Mouse (Mus musculus): ENCODE data around the gene Rabggta.

Rabggta gene

DNA sequence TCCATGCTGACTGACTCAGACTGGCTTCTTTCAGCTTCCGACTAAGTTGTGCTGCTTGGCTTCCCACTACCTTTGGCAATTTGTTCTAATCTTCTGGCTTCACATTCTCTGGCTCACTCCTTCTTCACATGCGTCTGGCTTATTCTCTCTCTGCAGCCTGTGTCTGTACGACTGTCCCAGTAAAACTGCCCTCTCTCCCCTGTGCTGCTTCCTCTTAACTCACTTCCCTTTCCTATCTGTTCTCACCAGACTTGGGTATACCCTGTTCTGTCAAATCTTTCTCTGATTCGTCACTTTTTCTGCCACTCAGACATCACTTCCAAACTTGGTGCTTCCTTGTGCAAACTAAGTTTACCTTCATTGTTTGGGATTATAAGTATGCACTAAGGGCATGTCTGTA lies 24.8 kb downstream of the Rabggta start:
- peak; percentile 85 for DNase-seq (ENCODE audit: extremely low read depth, low read depth)

DNA sequence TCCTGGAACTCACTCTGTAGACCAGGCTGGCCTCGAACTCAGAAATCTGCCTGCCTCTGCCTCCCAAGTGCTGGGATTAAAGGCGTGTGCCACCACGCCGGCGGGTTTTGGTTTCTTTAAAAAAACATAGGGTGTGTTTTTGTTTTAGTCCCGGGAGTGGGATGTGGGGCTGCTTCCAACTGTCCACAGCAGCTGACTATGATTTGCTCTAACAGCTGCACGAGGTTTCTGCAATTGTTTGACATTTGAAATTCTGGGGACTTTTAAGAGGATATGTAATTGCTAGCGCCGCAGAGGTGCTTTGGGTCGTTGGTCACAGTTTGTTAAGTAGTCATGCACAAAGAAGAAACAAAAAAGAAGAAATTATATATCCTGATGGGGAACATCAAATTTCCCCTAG lies 32.6 kb downstream of the Rabggta start:
- DNase-seq (ENCODE audit: extremely low read depth, low read depth), result no peak

DNA sequence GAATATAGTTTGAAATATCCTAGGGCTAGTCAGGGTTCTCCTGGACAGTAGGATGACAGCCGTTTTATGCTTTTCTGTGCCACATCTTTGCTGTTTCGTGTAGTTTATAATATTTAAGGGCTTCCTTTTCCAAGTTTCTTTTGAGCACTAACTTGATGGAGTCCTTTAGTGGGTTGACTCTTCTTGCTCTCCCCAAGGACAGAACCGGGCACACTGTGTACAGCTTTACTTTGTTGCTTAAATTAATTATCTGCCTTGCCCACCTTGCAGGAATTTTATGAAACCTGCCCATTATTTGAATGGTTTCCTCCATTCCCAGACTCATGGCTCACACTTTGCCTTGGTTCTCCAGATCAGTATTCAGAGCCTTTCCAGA lies 40.0 kb downstream of the Rabggta start:
- no peak for DNase-seq (ENCODE audit: extremely low read depth, low read depth)

DNA sequence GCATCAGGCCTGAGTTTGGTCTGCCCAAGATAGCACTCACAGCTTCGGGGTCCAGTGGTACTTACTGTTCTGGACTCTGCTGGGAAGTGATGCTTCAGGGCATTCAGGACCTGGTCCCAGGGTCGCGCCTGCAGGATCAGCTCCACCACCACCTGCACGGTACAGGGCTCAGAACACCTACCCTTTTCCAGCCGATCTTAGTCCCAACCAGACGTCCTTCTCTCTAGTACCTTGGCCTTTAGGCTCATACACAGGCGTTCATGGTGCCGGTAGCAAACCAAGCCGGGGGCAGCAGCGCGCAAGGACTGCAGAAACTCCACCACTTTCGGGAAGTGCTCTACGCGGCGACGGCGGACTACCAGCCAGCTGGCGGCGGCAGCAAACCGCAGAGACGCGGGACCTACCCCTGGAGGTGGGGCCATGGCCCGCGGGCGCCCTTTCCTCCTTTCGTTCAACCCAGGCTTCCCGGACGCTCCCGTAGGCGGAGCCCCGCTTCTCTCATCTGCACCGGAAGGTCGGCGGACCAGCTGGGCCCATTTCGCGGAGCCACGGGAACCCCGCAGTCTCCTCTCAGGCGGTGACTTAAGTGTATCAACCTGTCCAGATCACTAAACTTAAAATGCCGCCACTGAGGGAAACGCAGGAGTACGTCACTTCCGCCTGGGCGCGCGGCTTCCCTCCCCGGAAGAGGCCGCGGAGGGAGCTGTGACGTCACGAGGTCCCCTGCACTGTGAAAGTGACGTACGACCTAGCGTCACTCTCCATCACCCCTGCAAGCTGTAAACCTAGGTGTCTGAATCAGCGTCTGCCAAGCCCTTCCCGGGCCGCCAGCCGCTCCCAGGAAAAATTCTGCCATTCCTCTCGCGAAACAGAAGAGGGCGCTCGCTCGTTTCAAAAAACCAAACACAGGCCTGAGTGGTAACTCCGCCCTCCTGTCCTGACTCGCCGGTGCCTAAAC lies 40.6 kb downstream of the Rabggta start, which contains the start of gene Tinf2:
Gene Tinf2, minus strand, starts transcription at position 661 of the 958 bp plus-strand sequence.
- peak; percentile 94 for DNase-seq (ENCODE audit: extremely low read depth, low read depth)

DNA sequence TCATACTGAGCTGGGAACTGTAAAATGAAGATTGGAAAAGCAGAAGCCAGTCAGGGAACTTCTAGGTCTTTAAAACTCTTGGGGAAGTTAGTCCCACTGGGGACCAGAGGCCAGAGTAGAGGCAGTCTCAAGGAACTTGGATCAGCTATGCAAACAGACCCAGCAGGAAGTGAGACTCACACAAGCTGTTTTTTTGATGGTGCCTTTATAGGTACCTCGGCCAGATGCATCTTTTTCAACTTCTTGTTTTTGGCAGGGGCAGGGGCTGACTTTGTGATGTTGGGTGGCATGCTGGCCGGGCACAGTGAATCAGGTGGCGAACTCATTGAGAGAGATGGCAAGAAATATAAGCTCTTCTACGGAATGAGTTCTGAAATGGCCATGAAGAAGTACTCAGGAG lies 44.4 kb downstream of the Rabggta start:
- no peak for DNase-seq (ENCODE audit: extremely low read depth, low read depth)

DNA sequence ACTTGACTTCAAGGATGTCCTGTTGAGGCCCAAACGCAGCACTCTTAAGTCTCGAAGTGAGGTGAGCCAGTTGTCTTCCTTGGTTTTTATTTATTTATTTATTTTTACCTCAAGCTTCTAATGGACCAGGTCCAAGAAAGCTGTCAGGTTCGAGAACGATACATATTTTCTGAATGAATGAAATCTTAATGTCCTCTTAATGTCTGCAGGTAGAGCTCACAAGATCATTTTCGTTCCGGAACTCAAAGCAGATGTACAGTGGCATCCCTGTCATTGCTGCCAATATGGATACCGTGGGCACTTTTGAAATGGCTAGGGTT lies 49.4 kb downstream of the Rabggta start:
- no peak for DNase-seq (ENCODE audit: extremely low read depth, low read depth)

DNA sequence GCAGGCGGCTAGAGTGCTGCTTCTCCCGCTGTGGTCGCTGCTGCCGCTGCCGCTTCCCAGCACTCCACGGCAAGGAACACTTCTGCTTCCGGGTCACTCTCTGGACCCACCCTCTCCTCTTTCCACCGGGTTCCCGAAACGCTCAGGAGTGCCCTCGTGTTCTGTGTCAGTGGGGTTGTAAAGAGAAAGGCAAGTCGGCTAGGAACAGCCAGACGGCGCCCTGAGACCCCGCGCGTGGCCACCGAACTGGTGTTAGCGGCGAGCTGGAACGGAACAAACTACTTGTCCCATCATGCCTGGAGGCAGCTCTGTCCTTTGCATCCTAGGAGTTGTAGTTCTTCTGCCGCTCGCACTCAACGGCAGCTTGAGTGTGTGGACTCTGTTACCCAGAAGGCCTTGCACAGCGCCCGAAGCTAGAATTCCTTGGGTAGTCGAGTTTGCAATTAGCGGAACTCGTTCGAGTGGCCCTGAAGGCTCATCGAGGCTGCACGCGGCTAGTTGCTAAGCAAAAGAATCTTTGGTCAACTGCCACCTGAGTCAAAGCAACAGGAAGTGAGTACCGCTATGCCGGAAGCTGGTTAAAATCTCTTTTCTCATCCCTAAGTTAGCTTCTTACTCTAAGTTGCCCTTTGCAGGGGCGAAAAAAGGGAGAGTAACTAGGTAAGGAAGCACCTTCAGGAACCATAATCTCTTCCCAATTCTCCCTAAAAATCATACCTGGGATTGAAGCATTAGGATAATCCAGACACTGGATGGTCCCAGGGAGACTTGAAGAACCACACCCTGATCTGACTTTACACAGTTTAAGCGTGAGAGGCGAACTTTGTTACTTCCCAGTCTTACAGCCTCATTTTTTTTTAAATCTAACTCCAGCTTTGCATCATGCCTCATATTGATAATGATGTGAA lies 50.0 kb downstream of the Rabggta start, which contains the start of the genes Gmpr2 and Nedd8:
Gene Gmpr2, plus strand, starts transcription at position 109 of the 908 bp plus-strand sequence.
Gene Nedd8, minus strand, starts transcription at position 292 of the 908 bp plus-strand sequence.
- DNase-seq (ENCODE audit: extremely low read depth, low read depth), result peak; percentile 99

DNA sequence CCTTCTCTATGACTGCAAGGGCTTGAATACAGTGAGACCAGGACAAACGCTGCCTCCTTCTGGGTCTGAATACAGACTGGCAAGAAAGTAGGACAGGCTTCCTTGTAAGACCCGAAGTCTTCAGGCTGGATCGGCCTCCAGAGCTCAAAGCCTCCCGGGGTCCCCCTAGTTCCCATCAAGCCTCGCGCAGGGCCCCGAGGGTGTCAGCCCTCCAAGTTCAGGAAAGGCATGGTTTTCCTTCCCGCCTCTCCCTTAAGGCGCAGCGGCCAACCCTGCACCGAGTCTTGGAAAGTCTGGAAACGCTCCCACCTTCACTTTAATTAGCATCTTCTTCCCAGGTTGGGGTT lies 50.6 kb downstream of the Rabggta start:
- no peak for DNase-seq (ENCODE audit: extremely low read depth, low read depth)
